Mouse (Mus musculus): Measurements from ENCODE around the gene Lmx1a. TPM values are rescaled to one million over a fixed set of nuclear protein-coding genes. Genes with fewer than 3 reads are reported as not detected.
A peak's percentile ranks its signal among the peaks of the same experiment; 100 is the strongest.

Lmx1a gene
- polyA plus RNA-seq, 1 experiment from 2014 or later = 6.3 TPM

DNA sequence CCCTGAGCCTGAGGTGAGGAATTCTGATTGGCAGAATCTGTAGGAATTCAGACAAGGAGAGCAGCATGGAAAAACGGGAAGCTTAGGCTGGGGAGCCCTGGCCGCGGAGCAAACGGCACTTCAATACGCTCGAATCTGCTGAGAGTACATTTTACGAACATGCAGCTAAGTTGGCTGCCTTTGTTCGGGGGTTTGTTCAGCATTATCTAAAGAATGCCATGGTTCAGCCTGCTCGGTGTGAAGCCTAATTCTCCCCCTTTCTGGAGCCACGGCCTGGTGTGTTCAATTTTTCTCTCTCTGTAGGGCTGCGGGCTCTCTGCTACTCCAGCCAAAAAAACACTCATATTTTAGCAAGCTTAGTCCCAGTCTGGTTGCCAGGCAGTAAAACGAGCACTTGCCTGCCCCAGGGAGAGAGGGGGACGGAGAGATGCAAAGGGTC is 72.8 kb downstream of the Lmx1a start:
- H3K4me3 ChIP-seq = peak overlapping the region; percentile 18; the same call in 1 of the 2 replicates
- no peaks in the 10 kb centered on the region for H3K9me3 ChIP-seq
- peaks cover 98% of the 10 kb centered on the region for H3K27me3 ChIP-seq (ENCODE audit: poor library complexity, severe bottlenecking)
- H3K4me1 ChIP-seq = peaks cover 52% of the 10 kb centered on the region
- peak; percentile 56 for DNase-seq (ENCODE audit: extremely low spot score, low spot score)
- 3% methylated on average over 13 of the region's 13 CpGs for WGBS
- H3K36me3 ChIP-seq (replicated peaks) = no peaks in the 10 kb centered on the region
- H3K27ac ChIP-seq = peak overlapping the region; percentile 76

DNA sequence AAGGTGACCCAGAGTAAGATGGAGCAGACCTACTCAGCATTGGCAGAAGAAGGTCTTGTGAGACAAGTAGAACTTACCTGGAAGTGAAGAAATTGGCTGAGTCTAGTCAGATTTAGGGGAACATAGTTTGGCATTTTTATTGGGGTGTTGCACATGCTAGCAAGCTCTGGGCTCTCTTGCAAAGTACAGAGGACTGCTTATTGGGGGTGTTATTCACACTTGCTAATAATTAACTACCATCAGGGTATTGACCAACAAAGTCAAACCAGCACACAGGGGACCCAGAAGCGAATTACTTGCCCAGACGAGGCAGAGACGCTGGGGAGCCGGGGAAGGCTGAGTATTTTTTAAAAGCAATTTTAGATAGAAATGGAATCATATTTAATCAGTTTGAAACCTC is 77.6 kb downstream of the Lmx1a start:
- H3K36me3 ChIP-seq (replicated peaks) = no peaks in the 10 kb centered on the region
- DNase-seq (ENCODE audit: extremely low spot score, low spot score) = no peak
- peaks cover 51% of the 10 kb centered on the region for H3K27me3 ChIP-seq (ENCODE audit: poor library complexity, severe bottlenecking)
- peaks cover 21% of the 10 kb centered on the region for H3K4me1 ChIP-seq
- H3K4me3 ChIP-seq = no peak overlapping the region
- 93% methylated on average over 4 of the region's 4 CpGs for WGBS
- H3K9me3 ChIP-seq = no peaks in the 10 kb centered on the region
- H3K27ac ChIP-seq = no peak overlapping the region

DNA sequence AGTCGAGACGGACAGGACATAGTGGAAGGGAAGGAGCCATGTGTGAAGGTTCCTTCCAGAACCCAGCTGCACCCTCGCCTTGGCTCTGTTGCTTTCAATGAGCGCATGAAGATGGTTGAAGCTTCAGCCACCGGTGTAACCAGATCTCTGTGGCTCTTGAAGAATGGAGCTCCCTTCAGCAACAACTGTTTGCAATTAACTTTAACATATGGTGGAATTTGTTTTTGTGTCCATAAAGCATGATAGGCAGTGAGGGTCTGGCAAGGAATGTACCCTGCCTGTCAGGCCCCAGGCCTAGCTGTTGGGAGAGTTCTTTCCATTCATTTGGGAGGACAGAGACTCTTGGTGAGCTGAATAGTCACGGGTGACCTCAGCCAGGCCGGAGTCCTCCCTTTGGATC is 81.4 kb downstream of the Lmx1a start:
- DNase-seq (ENCODE audit: extremely low spot score, low spot score) = no peak
- Histone ChIP-seq H3K4me1 (0 out of 2 replicates have a peak, but pooled peaks cover 4% of the 10 kb centered on the region), H3K9me3 (no peaks in the 10 kb centered on the region), H3K36me3 (replicated peaks) (no peaks in the 10 kb centered on the region), H3K27me3 (ENCODE audit: poor library complexity, severe bottlenecking) (peaks cover 14% of the 10 kb centered on the region; the same call in 1 of the 2 replicates), H3K4me3 (no peak overlapping the region), H3K27ac (no peak overlapping the region)
- 84% methylated on average over 7 of the region's 7 CpGs for WGBS

DNA sequence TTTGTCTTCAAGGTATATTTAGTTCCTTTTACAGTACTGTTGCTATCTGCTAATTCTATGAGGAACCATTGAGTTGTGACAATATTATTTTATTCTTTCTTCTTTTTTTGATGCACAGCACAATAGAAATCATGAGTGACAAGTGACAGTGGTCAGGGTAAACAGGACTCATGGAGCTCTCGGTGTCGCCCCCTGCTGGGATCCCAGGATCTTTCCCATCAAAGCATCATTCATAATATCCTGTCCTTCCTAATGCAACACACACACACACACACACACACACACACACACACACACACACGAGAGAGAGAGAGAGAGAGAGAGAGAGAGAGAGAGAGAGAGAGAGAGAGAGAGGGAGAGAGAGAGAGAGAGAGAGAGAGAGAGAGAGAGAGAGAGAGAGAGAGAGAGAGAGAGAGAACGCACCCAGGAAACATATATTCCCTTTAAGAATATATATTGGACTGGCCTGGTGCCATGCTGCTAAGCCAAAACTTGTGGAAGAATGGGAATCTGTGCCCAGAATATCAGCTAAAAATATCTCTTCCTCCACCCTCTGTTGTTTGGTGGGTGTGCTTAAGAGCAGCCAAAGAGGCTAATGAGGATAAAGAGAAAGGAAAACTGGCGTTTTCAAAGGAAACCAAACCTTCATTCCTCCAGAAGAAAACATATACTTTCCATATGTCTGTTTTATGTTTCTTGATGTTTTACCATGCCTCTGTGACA is 90.9 kb downstream of the Lmx1a start:
- WGBS = 76% methylated on average over 4 of the region's 5 CpGs
- Histone ChIP-seq H3K36me3 (replicated peaks) (no peaks in the 10 kb centered on the region), H3K9me3 (no peaks in the 10 kb centered on the region), H3K27ac (no peak overlapping the region), H3K27me3 (ENCODE audit: poor library complexity, severe bottlenecking) (peaks cover 14% of the 10 kb centered on the region; the same call in 1 of the 2 replicates), H3K4me3 (no peak overlapping the region), H3K4me1 (peaks cover 11% of the 10 kb centered on the region)
- no peak for DNase-seq (ENCODE audit: extremely low spot score, low spot score)

DNA sequence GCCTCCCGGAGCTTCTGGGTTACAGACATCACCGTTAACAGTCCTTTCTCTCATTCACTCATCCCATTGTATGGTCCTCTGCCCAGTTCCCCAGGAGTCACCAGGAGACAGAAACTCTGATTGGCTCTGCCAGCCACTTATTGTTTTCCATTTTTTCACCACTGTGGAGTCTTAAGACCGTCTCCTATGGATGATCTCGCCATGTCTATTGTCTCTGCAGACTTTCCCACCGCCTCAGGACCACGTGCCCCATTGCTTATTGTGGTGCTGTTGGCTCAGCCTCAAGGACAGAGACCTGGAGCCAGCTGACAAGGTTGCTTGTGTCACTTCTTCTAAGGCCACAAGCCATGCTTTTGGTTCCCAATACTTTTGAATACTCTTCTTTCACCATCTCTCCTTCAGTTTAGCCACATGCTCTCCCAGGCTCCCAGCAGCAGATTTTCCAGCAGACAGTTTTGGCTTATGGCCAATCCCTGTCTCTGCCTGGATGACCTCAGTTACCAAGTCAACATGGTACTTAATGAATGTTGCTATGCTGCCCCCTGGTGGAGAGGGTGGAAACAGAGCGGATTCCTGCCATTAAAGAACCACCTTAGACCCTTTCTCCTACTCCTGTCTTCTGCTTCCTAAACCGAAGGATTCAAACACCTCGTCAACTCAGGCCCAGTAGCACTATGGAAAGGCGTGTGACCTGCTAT is 92.9 kb downstream of the Lmx1a start:
- H3K4me1 ChIP-seq = peaks cover 11% of the 10 kb centered on the region
- no peak overlapping the region for H3K4me3 ChIP-seq
- H3K27me3 ChIP-seq (ENCODE audit: poor library complexity, severe bottlenecking) = peaks cover 19% of the 10 kb centered on the region; the same call in 1 of the 2 replicates
- 47% methylated on average over 10 of the region's 10 CpGs for WGBS
- no peaks in the 10 kb centered on the region for H3K36me3 ChIP-seq (replicated peaks)
- no peak overlapping the region for H3K27ac ChIP-seq
- peak; percentile 73 for DNase-seq (ENCODE audit: extremely low spot score, low spot score)
- H3K9me3 ChIP-seq = no peaks in the 10 kb centered on the region

DNA sequence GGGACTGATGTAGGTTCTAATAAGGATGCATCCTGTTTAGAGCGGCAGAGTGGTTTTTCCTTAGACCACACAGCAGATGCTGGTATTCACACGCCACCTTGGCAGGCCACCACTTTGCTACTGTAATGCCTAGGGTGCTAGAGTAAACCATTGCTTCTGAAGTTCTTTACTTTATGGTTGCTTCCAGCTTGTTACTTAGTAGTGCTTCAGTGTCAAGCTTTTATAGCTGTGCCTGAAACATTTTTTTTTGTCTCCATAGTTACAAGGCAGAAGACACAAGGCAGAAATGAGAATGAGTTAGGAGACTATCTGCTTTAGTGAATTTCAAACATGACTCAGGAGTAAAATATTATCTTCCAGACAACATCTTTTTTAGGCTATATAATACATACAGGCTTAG is 95.0 kb downstream of the Lmx1a start:
- H3K4me1 ChIP-seq = peaks cover 12% of the 10 kb centered on the region
- H3K4me3 ChIP-seq = no peak overlapping the region
- peaks cover 14% of the 10 kb centered on the region; the same call in 1 of the 2 replicates for H3K27me3 ChIP-seq (ENCODE audit: poor library complexity, severe bottlenecking)
- no peaks in the 10 kb centered on the region for H3K9me3 ChIP-seq
- no peak for DNase-seq (ENCODE audit: extremely low spot score, low spot score)
- H3K27ac ChIP-seq = no peak overlapping the region
- no peaks in the 10 kb centered on the region for H3K36me3 ChIP-seq (replicated peaks)
- WGBS = 88% methylated on average over 2 of the region's 2 CpGs

DNA sequence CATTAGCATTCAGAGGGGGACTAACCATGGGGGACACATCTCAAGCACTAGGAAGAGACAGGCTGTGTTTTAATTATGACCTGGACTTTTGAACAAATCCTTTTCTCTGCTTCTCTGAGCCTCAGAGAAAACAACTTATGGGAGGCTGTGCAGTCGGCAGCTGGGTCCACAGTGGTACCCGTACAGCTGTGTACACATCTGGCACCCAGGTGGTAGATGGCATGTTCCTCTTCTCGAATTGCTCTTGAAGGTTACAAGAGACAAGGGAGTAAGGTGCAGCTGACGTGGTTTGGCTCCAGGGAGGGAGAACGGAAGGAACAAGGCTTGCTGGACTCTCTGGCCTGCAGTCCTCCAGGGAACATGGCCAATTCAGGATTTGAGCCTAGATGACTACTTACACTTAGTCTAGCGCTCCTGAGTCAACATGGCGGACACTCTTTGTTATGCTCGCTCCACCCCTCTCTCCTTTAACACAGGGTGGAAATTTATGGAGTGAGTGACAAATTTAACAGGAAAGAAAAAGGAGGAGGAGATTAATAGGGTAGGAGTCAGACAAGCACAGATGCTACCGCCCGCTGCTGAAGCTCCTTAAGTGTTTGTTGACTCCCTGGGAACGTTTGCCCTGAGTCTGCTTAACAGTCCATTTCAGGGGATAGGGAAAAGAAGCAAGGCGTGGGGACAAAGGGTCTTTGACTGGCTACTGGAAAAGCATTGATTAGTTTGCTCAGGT is 99.8 kb downstream of the Lmx1a start:
- DNase-seq (ENCODE audit: extremely low spot score, low spot score) = no peak
- no peak overlapping the region for H3K27ac ChIP-seq
- WGBS = 76% methylated on average over 12 of the region's 12 CpGs

DNA sequence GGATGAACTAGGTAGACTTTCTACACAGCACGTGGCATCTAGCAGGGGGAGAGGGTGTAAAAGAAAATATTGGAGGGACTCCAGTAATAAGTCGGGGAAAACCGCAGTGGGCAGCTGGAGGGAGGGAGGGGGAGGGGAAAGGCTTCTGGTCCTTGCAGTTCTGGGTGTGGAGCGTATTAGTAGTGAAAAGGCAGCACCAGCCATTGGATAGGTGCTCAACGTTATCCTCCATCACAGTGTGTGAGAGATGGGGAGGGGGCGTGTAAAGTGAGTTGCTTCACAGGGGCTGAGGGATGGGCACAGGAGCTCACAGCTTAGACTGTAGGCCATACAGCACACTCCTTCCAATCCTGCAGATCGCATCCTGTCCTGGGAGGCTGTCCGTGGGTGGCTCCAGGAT is 100.4 kb downstream of the Lmx1a start:
- Histone ChIP-seq H3K4me1 (peaks cover 16% of the 10 kb centered on the region), H3K9me3 (no peaks in the 10 kb centered on the region), H3K36me3 (replicated peaks) (no peaks in the 10 kb centered on the region), H3K27me3 (ENCODE audit: poor library complexity, severe bottlenecking) (peaks cover 5% of the 10 kb centered on the region; the same call in 1 of the 2 replicates), H3K4me3 (no peak overlapping the region), H3K27ac (no peak overlapping the region)
- 87% methylated on average over 8 of the region's 8 CpGs for WGBS
- DNase-seq (ENCODE audit: extremely low spot score, low spot score) = no peak

More for the DNA sequence above, 99.8 kb downstream of the Lmx1a start:
- H3K27me3 ChIP-seq (ENCODE audit: poor library complexity, severe bottlenecking) = peaks cover 5% of the 10 kb centered on the region; the same call in 1 of the 2 replicates
- H3K36me3 ChIP-seq (replicated peaks) = no peaks in the 10 kb centered on the region
- no peaks in the 10 kb centered on the region for H3K9me3 ChIP-seq
- peaks cover 16% of the 10 kb centered on the region for H3K4me1 ChIP-seq
- no peak overlapping the region for H3K4me3 ChIP-seq

DNA sequence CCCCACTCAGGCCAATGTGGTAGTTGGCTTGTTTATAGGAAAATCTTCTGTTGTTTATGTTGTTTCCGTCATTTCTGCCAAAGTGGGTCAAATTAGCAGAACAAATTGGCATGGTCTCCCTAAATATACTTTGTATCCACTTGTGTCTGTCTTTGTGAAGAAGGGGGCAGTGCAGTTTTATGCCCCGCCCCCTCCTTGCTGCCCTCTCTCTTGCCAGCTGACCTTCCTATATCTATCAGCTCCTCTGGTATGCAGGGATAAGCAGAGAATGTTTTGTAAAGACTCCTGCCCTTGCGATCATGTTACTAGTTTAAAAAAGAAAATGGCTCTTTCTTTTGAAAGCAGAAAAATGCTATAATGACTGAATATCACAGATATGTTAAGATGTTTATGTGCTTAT is 101.7 kb downstream of the Lmx1a start:
- no peak overlapping the region for H3K27ac ChIP-seq
- no peaks in the 10 kb centered on the region for H3K9me3 ChIP-seq
- DNase-seq (ENCODE audit: extremely low spot score, low spot score) = no peak
- peaks cover 5% of the 10 kb centered on the region; the same call in 1 of the 2 replicates for H3K27me3 ChIP-seq (ENCODE audit: poor library complexity, severe bottlenecking)
- WGBS = 88% methylated on average over 3 of the region's 3 CpGs
- peaks cover 16% of the 10 kb centered on the region for H3K4me1 ChIP-seq
- no peak overlapping the region for H3K4me3 ChIP-seq
- H3K36me3 ChIP-seq (replicated peaks) = no peaks in the 10 kb centered on the region

DNA sequence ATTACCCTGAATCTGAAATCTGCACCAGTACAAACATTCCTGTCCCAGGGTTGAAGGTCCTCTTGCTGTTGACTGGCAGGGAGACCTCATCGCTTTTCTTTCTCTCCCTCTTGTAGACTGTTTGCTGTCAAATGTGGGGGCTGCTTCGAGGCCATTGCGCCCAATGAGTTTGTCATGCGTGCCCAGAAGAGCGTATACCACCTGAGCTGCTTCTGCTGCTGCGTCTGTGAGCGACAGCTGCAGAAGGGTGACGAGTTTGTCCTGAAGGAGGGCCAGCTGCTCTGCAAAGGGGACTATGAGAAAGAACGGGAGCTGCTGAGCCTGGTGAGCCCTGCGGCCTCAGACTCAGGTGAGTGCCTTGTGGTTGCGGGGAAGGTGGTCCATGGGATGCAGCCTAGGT is 102.2 kb downstream of the Lmx1a start:
- H3K27me3 ChIP-seq (ENCODE audit: poor library complexity, severe bottlenecking) = peaks cover 1% of the 10 kb centered on the region; the same call in 1 of the 2 replicates
- H3K9me3 ChIP-seq = no peaks in the 10 kb centered on the region
- H3K27ac ChIP-seq = 0 out of 2 replicates have a peak overlapping the region, but pooled peaks have one; percentile 11
- no peaks in the 10 kb centered on the region for H3K36me3 ChIP-seq (replicated peaks)
- no peak for DNase-seq (ENCODE audit: extremely low spot score, low spot score)
- 86% methylated on average over 11 of the region's 11 CpGs for WGBS
- no peak overlapping the region for H3K4me3 ChIP-seq
- peaks cover 16% of the 10 kb centered on the region for H3K4me1 ChIP-seq

DNA sequence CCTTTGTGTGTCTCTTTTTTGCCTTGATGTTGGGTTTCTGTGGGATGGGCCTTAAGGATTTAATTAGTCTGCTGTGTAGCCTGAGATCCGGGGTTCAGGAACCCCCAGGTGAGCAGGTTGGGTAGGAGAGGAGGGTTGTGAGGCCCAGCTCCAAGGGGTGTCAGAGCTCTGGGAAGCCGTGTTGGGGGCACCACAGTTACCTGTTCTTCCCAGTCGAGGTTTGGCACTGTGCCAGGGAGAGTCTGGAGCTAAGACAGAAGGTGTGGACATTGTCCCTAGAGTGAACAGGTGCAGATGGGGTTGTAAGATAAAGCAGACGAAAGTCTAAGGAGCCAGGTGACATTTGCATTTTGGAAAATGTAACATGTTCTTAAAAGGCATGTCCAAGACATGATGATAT is 112.9 kb downstream of the Lmx1a start:
- peaks cover 74% of the 10 kb centered on the region for H3K27me3 ChIP-seq (ENCODE audit: poor library complexity, severe bottlenecking)
- no peak overlapping the region for H3K4me3 ChIP-seq
- 44% methylated on average over 4 of the region's 4 CpGs for WGBS

DNA sequence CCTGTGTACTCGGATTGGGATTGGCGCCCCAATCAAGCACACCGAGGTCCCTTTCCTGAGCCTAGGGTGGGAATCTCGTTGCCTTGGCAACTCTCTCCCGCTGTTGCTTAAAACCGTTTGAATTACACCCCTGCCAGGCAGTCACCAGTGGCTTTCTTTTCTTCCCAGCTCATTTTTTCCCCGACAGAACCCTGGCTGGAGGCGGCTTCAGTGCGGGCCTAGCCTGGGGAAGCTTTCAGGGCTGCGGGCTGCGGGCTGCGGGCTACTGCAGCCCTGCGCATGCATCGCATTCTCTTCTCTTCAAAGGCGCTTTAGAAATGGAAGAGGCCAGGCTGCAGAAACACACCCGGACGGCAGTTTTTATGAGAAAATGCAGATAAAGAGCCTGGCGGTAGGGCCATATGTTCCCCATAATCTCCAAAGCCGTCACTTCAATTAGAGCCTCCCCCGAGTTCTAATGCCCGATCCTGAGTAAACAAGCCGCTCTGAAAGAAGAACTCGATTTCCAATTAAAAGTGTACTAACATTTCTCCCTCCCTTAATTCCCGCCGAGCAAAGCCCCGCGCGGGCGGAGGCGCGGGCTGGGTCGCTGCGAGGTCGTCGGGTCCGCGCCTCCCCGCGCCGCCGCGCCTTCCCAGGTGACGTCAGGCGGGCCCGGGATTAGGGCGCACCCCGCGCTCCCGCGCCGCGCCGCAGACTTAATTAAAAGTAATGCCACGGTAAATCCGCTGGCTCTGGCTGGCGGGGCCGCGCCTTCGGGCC is 113.7 kb downstream of the Lmx1a start:
- under 1% methylated on average over 59 of the region's 59 CpGs for WGBS
- DNase-seq (ENCODE audit: extremely low spot score, low spot score) = peak; percentile 75
- Histone ChIP-seq H3K27ac (peak overlapping the region; percentile 91), H3K9me3 (no peaks in the 10 kb centered on the region), H3K4me1 (peaks cover 78% of the 10 kb centered on the region), H3K27me3 (ENCODE audit: poor library complexity, severe bottlenecking) (peaks cover 74% of the 10 kb centered on the region), H3K36me3 (replicated peaks) (no peaks in the 10 kb centered on the region), H3K4me3 (peak overlapping the region; percentile 59)

More for the DNA sequence above, 112.9 kb downstream of the Lmx1a start:
- peak overlapping the region; percentile 91 for H3K27ac ChIP-seq
- no peaks in the 10 kb centered on the region for H3K36me3 ChIP-seq (replicated peaks)
- no peak for DNase-seq (ENCODE audit: extremely low spot score, low spot score)
- H3K9me3 ChIP-seq = no peaks in the 10 kb centered on the region
- H3K4me1 ChIP-seq = peaks cover 70% of the 10 kb centered on the region

Measured in forebrain, embryonic 10.5 days (tissue).